Mouse (Mus musculus) adrenal gland, postnatal 25 days (tissue): Measurements from ENCODE around the gene Fam129b. TPM values are rescaled to one million over a fixed set of nuclear protein-coding genes. Genes with fewer than 3 reads are reported as not detected.

Source experiments
- DNase-seq: peaks from one replicate; pipeline ENCODE4 v3.0.0; 2021; ENCODE audit warnings: mixed read lengths
- total RNA-seq: library from RNA; stranded (reverse); gene quantifications from 2 replicates; pipeline ENCODE4 v1.2.3, GENCODE M21; 2021

Gene Fam129b
- total RNA-seq, 1 experiment from 2014 or later: 15.2 TPM

DNA sequence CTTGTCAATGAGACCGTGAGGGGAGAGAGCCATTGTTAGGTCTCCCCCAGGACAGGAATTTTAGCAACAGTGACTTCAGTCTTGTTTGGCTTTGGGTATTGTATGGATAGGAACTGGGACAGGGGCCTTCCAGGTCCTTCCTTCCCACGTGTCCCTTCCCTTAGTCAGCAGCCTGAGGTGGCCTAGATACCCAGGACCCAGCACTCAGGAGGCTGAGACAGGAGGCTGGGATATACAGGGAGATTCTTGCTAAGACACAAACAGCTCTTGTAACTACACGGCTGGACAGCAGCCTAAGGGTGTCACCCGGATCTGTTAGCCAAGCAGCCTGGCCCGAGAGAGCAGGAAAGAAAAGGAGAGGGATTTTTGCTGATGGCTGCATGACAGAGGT lies 16.3 kb upstream of the Fam129b start:
- no peak for DNase-seq

DNA sequence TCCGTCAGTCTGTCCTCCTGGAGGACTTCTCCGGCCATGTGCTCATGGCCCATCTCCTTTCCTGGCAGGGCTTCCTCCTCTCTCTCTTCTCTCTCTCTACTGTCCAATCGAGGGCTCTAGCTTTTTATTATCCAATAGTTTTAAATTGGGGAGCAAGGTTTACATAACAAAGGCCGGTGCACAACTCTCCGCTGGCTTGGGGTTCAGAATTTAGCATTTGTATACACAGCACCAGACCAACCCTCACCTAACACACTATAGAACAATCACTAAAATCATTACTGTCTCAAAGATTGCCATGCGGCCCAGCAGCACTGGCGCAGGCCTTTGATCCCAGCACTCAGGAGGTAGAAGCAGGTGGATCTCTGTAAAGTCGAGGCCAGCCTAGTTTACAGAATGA lies 15.1 kb upstream of the Fam129b start:
- DNase-seq: no peak

DNA sequence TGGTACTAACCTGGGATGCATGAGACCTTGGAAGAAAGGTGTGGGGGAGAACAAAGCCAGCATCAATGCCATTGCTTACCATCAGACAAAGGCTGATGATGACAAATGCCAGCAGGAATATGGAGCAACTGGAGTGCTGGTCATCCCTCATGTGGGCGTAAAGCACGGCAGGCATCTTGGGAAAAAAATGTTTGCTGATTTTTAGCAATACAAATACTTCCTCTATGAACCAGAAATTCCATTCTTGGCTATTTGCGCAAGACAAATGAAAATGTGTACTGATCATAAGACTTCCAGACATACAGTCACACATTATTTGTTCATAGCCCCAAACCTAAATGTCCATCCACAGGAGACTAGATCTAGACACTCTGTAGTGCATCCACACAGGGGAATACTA lies 12.6 kb upstream of the Fam129b start:
- no peak for DNase-seq

DNA sequence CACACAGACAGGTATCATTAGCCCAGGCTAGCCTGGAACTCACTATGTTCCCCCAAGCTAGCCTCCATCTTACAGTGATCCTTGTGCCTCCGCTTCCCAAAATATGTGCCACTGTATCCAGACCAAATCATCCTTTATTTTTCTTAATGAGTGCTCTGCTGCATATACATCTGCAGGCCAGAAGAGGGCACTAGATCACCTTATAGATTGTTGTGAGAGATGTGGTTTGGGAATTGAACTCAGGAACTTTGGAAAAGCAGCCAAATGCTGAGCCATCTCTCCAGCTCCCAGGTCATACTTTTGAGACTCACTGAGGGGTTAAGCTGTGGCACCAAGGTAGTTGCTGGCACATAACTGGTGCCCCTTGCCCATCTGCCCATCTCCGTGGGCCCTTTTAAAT lies 11.2 kb upstream of the Fam129b start:
- DNase-seq: no peak

DNA sequence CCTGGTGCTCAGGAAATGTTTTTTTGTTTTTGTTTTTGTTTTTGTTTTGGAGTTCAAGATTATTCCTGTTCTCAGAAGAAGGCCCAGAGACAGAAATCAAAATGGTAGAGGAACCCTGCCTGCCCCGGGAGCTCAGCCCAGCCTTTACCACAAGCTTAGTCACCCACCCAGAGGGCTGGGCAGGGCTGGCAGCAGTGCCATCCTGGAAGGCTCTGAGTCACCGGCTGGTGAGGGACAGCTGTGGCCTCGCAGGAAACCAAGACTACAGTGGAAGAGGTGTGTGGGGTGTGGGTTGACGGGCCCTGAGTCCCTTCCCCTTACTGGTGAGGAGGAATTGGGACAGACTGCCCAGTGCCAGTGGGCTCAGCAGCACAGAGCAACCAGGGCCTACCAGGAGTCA lies 8.6 kb upstream of the Fam129b start:
- peak; percentile 75 for DNase-seq

DNA sequence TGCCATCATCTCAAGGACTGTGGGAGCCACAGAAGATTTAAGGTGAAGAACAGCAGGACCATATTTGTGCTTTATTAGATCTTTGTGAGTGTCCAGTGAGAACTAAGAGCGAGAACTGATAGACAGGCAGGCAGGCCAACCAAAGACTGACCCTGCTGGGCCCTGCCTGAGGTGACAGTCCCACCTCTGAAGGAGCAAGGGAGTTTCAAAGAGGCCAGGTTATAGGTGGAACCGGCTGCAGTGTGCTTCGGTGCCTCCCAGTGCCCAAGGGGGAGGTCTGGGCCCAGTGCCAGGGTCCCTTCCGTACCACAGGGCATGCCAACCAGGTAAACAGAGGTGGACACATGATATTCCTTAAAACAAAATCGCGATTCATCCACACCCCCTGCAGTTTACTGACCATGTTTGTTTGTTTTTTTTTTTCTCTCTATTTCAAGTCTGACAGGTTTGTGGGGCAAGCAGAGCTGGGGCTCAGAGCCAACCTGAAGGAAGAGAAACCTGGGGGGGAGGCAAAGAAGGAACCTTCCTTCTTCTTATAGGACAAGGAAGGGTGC lies 6.1 kb upstream of the Fam129b start:
- DNase-seq: no peak

DNA sequence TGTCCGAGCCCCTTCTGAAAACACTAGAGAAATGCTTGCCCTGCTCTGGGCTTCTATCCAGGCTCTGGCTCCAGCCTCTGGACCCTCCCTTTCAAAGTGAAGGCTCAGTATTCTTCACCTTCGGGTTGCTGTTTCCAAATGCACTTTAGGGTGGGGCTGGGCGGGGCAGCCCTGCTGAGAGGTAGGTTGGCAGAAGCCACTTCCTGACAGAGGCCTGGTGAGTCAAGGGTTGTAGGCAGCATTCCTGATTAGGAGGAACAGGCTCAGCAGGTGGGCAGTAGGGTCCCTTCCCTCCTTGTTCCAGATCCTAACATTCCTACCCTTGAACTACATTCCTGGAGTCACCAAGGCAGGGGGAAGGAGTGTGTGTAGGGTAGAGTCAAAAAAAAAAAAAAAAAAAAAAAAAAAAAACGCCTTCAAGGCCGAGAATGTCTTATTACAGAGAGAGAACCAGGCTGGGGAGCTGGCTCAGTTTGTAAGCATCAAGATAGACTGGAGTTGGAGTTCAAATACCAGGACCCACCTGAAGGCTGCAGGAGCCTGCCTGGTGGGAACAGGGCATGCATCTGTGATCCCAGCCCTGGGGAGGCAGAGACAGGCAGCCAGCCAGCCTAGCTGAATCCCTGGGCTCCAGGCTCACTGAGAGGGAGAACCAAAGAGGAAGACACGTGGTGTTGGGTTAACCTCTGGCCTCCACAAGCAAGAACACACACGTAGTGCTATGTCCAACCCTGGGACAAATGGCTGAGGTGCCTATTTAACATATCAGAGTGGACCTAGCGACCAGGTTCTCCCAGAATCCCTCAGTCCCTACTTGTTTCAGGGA lies 5.4 kb upstream of the Fam129b start:
- no peak for DNase-seq

DNA sequence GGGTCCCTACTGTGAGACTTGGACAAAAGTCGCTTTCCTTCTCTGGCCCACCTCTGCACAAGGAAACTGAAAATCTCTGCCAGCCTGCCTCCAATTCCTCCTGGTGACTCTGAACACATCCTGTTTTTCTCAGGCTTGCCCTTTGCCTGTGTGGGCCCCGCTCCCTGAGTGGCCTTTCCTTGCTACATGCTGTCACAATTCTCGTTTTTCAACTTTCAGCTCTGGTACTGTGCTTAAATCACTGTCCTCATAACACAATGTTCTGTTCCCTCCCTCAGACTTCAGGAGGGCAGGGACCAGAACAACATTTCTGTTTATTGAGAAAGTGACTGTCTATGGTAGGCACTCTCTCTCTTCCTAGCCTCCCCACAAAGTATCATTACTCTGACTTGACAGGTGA lies 1.8 kb upstream of the Fam129b start:
- DNase-seq: no peak

DNA sequence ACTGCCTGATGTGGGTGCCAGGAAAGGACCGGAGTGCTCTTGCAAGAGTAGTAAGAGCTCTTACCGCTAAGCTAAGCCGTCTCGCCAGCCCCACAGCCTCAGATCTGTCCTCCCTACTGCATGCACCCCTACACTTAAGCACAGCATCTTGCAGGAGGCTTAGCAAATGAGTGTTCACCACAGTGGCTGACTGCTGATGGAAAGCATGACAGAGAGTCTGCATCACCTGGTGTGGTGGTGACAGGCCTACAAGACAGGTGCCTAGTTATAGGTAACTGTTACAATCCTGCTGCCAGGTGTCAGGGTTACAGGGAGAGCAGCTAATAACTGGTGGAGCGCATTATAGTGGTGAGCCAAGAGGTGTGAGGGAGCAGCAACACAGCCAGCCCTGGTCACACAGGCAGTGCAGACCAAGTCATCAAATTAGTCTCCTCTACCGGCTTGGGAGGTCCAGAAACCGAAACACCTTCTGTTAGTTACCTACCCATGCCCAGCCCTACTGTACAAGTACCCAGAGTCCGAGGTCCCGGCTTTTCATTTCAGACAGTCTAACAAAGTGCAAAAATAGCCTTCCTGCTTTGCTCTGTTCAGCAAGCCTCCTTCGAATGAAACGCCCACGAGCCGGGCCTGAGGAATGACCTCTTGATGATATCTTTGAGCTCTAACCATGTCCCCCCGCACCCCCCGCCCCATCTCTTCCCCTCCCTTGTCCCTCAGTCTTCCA lies 801 bp upstream of the Fam129b start:
- no peak for DNase-seq

DNA sequence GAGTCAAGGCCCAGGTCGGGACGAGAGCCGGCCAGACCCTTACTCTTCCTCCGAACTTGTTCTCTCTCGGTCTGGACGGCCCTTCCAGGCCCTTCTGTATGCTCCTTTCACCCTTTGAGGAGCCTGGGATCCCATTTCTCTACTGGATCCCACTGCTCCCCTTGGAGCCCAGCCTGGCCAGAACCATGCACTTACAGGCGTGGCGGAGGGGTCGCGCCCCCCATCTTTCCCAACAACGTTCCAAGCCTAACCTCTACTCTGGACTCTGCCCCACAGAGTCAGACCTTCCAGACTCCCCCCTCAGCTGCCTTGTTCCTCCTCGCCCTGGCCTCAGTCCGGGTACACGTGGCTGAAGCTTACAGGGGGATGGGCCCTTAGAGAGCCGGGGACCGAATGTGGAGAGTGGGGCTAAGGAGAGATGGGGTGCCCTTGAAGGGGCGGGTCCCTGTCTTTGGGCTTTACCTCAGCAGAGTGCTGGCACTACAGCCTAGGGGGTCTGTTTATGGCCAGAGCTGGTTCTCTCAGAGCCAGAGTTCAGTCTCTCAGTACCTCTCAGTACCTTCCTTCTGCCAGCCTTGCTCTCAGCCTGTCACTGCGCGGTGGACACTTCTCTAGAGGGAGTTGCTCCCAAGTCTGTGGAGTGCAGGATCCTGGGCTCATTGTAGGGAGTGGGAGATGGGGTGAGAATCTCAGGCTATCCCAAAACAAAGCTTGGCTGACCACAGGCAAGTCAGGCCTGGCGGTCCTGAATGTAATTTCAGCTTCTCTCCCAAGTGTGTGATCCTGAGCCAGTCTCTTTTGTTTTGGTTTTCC lies 782 bp downstream of the Fam129b start:
- no peak for DNase-seq

DNA sequence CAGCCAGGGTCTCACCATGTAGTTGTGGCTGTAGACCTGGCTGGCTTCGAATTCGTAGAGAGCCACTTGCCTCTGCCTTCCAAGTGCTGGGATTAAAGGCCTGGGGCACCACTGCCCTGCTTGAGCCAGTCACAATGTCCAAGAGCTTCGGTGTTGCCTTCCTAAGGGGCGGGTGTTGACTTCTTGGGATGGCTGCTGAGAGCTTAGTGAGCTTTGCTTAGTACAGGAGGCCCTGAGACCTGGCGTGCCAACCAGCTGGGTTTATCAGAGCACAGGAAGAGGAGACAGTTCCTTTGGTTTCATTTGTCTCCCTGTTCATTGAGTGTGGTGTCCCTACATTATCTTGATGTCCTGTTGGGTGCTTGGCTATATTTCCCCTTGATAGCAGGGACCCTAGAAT lies 1.4 kb downstream of the Fam129b start:
- DNase-seq: no peak

DNA sequence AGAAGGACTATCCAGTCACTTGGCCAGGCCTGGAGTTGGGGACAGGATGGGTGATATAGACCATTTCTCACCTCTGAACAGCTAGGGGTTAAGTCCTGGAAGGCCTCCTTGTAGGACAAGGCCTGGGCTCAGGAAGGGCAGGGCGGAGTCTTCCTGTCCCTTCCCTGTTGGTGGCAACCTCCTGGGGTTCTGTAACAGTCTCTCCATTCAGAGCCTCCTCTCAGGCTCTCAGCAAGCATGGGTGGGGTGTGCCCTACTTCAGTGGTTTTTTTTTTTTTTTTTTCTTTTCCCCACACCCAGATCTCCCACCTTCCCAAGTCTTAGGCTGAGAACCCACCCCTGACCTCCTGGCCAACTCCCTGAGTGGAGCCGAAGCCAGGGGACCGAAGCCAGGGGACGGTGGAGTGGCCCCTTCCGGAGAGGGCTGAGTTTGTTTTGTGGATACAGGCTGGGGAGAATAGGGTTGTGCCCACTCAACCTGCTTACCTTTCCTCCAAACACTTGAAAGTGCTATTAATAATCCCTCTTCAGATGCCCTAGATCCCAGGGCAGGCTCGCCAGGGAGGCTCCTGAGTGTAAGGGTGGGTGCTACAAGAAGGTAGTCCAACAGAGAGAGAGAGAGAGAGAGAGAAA lies 2.0 kb downstream of the Fam129b start:
- no peak for DNase-seq

DNA sequence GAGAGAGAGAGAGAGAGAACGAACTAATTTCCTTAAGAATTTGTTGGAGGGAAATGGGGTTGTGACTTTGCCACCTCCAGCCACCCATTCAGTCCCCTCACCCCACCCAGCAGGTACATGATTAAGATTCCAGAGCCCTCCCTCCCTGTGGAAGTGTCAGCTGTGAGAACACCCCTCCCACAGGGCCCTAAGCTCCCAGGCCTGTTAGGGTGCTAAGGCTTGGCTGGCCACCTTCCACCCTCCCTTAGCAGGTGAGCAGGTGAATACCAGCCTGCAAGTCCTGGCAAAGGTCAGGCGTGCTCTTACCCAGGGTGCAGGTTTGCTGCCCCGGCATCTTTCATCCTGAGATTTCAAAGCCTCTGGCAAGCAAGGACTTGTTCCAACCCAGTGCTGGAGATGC lies 2.5 kb downstream of the Fam129b start:
- DNase-seq: no peak

DNA sequence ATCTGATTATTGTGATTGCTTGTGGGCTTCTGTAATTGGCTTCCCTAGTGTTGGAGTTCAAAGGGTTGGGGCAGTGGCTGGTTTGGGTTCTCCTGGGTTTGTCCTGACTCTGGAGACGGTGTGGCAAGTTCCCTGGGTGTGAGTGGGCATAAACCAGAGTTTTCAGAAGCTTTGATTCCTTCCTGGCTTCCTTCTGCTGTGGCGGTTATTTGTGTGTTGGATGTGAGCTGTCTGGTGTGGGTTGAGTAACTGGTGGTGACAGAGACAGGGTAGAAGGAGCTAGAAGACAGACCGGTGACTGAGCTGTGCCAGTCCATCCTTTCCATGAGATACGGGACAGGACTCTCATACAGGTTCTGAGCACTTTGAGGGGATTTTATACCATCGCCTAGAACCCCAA lies 3.7 kb downstream of the Fam129b start:
- no peak for DNase-seq

DNA sequence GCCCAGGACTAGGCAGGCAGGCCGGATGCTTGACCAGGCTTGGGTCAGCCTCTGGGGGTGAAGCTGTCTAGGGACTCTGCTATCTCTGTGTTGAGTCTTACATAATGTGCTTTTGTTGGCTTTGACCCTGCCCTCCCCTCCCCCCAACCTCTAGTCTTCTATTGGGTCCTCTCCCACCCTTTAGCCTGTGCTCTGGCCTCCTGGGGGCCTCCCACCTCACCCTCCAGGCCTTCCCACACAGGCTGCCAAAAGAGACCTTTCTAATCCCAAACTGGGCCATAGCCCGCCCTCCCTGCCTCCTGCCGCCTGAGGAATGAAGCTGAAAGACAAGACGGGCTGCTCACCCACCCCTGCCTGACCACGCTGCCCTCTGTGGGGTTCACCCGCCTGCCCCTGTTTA lies 5.1 kb downstream of the Fam129b start:
- no peak for DNase-seq

DNA sequence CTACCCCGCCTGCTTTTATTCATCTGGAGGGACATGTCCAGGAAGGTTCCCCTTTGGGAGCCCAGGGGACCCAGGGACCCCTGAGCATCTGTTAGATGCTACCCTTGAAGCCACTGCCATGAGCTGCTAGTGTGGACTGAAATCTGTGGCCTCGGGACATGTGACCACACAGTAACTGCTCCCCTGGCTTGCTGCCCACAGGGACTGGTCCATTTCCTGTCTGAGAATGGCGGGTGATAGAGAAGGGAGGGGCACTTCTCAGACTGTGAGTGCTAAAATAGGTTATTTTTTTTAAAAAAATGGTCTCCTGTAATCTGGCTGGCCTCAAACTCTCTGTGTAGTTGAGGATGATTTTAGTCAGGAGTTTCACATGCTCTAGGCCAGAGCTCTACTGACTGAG lies 5.8 kb downstream of the Fam129b start:
- peak; percentile 73 for DNase-seq

DNA sequence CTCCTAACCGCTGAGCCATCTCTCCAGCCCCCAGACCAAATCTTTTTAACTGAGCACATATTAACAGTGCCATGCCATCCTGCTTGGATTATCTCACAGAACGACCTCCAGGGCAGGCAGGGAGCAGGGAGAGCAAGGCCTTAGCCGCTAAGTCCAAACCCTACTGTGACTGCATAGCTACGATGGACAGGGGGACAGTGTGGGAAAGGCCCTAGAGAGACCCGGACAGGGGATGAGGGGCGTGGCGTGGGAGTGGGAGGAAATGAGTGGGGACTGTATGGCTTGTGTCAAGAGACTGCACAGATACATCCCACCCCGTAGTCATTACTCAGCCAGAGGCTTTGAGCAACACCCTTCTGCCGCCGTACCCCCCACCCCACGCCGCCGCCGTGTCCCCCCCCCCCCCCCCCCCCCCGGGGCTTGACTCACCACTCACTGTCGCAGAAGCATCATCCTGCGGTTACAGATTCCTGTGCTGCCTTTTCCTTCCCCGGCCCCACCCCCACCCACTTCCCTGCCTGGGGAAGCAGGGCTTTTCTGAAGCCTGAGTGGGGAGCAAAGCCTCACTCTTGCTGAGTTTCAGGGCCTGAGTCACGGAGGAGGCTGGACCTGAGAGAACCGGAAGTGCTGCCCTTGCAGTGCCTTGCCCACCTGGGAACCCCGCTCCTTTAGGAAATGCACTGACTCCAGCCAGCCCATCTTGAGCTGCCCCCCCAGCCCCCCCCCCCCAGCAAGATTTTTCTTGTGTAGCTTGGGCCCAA lies 6.5 kb downstream of the Fam129b start:
- DNase-seq: peak; percentile 44

DNA sequence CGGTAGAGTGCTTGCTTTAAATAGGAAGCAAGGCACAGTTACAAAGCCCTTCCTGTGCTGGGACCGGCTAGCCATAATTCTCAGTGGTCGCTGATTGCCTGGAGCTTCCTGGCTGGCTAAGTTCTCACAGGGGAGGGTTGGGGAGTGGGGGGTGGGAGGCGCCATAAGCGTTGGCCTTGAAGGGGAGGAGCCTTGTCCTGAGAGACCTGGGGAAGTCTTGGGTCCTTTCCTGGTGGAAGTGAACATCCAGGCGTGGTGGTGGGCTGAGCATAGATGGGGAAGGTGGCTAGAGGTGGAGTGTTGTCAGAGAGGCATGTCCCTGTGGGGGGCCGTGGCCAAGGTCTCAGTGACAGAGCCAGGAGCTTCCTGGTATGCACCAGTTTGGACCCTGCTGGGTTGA lies 8.8 kb downstream of the Fam129b start:
- no peak for DNase-seq

DNA sequence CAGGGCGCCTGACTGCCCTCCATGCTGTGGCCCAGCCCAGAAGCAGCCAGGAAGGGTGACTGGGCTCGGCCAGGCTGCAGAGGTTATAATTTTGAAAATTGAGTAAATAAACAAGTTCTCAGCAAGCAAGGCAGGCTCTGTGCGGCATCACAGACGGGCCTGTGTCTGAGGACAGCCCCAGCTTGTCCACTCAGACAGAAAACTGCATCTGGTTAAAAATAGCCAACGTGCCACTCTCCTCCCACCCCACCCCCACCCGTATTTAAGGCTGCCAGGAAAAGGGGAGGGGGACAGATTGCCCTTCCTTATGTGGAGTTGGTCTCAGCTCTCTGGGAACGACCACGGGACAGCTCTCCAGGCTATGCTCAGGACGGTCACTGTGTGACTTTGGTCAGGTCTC lies 12.1 kb downstream of the Fam129b start:
- DNase-seq: no peak

DNA sequence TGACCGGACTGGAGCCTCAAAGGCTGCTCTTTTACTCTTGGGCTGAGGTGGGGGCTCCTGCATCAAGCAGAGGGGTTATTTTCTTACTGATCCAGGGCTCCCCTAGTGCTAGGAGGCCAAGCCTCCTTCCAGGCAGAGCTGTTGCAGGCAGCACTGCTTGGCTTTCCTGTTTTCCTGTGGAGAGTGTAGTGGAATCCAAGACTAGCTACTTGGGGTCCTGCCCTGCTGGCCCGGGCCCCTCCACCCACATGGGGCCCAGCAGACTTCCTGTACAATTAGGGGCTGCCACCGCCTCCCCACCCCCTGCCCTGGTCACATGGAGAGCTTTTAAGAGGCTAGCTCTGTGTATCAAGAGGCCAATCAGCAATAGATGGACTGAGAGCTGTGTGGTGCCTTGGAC lies 12.6 kb downstream of the Fam129b start:
- DNase-seq: no peak

DNA sequence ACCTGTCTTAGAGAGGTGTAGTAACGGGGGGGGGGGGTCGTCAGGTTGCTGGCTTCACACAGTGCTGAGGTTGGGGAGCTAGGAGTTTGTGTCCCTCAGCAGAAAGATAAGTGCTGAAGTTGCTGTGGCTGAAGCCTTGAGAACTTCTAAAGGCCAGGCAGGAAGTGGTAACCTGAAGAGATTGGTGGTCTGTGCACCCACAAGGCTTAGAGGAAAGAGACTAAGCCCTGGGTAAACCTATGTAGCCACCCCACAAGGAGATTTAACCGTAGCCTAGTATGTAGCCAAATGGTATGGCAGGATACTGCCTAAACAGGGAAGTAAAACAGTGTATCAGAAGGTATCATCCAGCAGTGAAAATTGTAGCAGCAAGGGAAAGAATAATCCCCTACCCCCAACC lies 14.4 kb downstream of the Fam129b start:
- no peak for DNase-seq

DNA sequence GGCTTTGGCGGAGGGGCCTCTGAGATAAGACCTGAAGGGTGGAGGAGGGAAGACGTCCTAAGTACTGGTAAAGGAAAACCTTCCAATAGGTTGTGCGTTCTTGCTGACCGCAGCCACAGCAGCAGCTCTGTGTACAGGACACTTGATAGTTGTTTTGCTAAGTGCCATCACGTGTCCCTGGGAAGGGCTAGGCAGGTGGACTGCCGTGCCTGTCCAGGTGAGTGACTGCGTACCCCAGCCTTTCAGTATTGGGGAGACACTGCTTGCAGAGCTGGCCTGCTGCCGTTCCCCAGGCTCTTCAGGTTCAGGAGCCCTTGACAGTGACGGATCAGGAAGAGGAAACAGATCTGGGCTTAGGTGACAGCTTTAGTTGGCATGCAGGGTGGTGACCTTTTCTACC lies 15.4 kb downstream of the Fam129b start:
- DNase-seq: no peak
